Mouse (Mus musculus): ENCODE data around the gene Spata1. TPM values are rescaled to one million over a fixed set of nuclear protein-coding genes. Genes with fewer than 3 reads are reported as not detected.

Spata1 gene
- polyA plus RNA-seq, 1 experiment from 2014 or later: 6.4 TPM

DNA sequence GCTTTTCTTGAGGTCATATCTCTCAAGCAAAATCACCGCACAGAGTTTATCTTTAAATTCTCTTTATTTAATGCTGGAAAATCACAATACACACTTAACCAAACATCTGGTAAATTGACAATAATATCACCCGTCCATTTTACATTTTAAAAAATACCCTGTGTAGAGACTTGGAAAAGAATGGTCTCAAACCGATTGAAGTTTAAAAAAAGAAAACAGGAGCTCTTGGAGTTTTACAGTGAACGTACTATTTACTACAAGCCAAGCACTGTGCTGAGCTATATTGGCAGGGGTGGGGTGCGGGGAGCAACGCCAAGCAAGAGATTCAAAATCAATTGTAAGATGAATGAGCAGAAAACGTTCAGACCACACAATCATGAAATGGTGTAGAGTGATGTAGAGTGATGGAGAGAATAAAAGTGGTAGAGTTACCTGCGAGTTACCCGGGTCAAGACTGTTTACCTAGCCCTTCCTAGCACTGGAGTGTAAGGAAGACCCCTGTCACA lies 49.8 kb downstream of the Spata1 start, which contains the start of gene Ctbs:
Gene Ctbs (plus strand): TSS at position 51 of the 506 bp plus-strand sequence.
- peak within 1 kb of the TSS; percentile 54 for H3K4me3 ChIP-seq
- peak within 1 kb of the TSS; percentile 72 for H3K9ac ChIP-seq
- peak within 1 kb of the TSS; percentile 65 for H3K4me2 ChIP-seq
- no peak for ATAC-seq (ENCODE audit: low FRiP score)
- WGBS: 55% methylated on average over 9 of the region's 9 CpGs
- peak within 1 kb of the TSS; percentile 76 for H3K27ac ChIP-seq
- H3K4me1 ChIP-seq (replicated peaks): peaks cover 10% of the 10 kb centered on the region; the same call in 1 of the 2 replicates
- 0 out of 2 replicates have a peak, but pooled peaks cover 4% of the 10 kb centered on the region for H3K27me3 ChIP-seq
- peaks cover 6% of the 10 kb centered on the region; the same call in 1 of the 2 replicates for H3K36me3 ChIP-seq
- H3K9me3 ChIP-seq: no peaks in the 10 kb centered on the region

DNA sequence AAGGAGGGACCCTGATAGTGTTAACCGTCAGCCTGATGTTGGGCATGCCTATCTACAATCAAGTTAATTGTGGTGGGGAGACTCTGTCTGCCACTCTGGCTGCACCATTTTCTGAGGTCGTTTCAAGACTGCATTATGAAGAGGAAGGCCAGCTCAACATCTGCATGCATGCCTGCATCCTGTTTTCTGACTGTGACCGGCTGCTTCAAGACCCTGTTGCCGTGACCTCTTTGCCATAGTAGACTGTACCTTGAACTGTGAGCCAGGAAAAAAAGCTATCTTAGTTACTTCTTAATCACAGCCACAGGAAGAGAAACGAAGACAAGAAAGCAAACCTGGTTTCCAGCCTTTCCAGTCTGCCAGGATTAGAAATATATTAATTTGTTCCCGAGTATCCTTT lies 50.6 kb downstream of the Spata1 start:
- no peak for ATAC-seq (ENCODE audit: low FRiP score)
- Histone ChIP-seq H3K9me3 (no peaks in the 10 kb centered on the region), H3K36me3 (peaks cover 6% of the 10 kb centered on the region; the same call in 1 of the 2 replicates), H3K27ac (no peak overlapping the region), H3K4me1 (replicated peaks) (peaks cover 10% of the 10 kb centered on the region; the same call in 1 of the 2 replicates), H3K27me3 (0 out of 2 replicates have a peak, but pooled peaks cover 4% of the 10 kb centered on the region), H3K4me3 (no peak overlapping the region), H3K9ac (no peak overlapping the region), H3K4me2 (no peak overlapping the region)
- WGBS: 80% methylated on average over 6 of the region's 6 CpGs

DNA sequence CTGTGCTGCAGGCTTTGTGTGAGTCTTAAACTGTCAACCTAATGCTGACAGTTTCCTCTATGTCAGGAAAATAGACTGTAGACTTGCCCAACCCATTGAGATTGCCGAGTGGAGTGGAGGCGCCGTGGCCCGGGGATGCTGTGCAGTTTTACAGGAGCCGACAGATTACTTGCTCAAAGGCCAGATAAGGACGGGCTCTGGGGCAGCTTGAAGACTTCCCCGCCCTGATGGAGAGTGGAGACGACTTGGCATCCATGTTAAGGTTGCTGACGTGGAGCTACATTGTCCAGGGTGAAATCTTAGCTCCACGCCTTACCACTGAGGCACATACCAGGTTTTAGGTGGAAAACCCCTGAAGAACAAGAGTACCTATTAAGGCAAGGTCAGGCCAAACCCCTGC lies 51.2 kb downstream of the Spata1 start:
- Histone ChIP-seq H3K36me3 (peaks cover 6% of the 10 kb centered on the region; the same call in 1 of the 2 replicates), H3K4me1 (replicated peaks) (peaks cover 10% of the 10 kb centered on the region; the same call in 1 of the 2 replicates), H3K27ac (no peak overlapping the region), H3K27me3 (0 out of 2 replicates have a peak, but pooled peaks cover 4% of the 10 kb centered on the region), H3K4me2 (no peak overlapping the region), H3K4me3 (no peak overlapping the region), H3K9me3 (no peaks in the 10 kb centered on the region), H3K9ac (no peak overlapping the region)
- no peak for ATAC-seq (ENCODE audit: low FRiP score)
- WGBS: 92% methylated on average over 10 of the region's 10 CpGs

DNA sequence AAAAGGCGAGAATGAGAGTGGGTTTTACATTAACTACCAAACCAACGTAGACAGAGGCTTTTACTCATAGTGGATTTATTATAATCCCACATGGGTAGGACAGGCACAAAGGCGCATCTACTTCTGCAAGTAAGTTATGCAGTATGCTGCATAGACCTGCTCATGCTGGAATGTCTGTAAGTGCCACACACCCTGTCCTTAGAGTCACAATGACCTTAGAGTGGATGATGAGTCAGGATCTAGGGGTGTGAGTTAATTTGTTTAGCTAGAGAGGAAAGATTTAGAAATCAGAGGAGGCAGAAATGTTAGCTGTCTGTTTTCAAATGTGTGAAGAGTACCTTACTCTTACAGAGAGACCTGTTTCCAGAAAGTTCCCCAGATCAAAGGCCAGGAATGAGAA lies 52.0 kb downstream of the Spata1 start:
- 0 out of 2 replicates have a peak, but pooled peaks cover 4% of the 10 kb centered on the region for H3K27me3 ChIP-seq
- H3K4me3 ChIP-seq: no peak overlapping the region
- H3K9me3 ChIP-seq: no peaks in the 10 kb centered on the region
- no peak overlapping the region for H3K27ac ChIP-seq
- 95% methylated on average over 3 of the region's 3 CpGs for WGBS
- H3K4me2 ChIP-seq: no peak overlapping the region
- peaks cover 10% of the 10 kb centered on the region; the same call in 1 of the 2 replicates for H3K4me1 ChIP-seq (replicated peaks)
- no peak for ATAC-seq (ENCODE audit: low FRiP score)
- no peak overlapping the region for H3K9ac ChIP-seq
- peaks cover 6% of the 10 kb centered on the region; the same call in 1 of the 2 replicates for H3K36me3 ChIP-seq

DNA sequence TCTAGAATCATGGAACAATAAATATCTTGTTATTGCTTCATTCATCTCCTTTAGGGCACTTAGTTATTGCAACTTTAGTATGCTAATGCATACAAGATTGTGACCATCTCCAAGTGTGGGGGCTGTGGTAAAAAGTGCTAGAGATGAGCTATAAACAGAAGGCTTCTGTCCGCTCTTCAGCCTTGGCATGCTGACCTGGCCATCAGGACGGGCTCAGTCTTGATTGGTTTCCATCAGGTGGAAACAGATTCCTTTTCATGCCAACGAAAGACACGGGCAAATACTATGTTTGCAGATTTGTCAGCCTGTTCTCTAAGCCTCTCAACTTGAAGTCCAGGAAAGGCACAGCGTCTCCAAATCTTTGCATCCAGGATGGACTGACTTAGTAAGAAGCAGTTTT lies 52.4 kb downstream of the Spata1 start:
- Histone ChIP-seq H3K4me1 (replicated peaks) (peaks cover 10% of the 10 kb centered on the region; the same call in 1 of the 2 replicates), H3K4me2 (no peak overlapping the region), H3K27ac (no peak overlapping the region), H3K9ac (no peak overlapping the region), H3K4me3 (no peak overlapping the region), H3K9me3 (no peaks in the 10 kb centered on the region), H3K27me3 (0 out of 2 replicates have a peak, but pooled peaks cover 4% of the 10 kb centered on the region), H3K36me3 (peaks cover 10% of the 10 kb centered on the region; the same call in 1 of the 2 replicates)
- no peak for ATAC-seq (ENCODE audit: low FRiP score)
- WGBS: 95% methylated on average over 5 of the region's 5 CpGs

DNA sequence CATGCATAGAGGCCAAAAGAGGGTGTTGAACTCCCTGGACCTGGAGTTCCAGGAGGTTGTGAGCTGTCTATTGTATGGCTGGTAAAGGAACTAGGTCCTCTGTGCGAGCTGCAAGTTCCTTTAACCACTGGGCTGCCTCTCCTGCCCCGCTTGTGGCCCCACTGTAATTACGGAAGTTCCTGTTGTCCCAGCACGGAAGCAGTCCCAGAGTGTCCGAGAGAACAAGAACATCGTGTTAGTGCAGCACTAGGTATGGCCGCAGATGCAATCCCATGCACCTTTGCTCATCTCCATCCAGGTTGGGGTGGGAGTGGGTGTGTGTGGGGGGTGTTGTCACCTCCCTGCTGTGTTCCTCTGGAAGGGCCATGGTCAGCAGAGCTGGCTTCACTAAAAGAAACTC lies 54.7 kb downstream of the Spata1 start:
- no peak for ATAC-seq (ENCODE audit: low FRiP score)

DNA sequence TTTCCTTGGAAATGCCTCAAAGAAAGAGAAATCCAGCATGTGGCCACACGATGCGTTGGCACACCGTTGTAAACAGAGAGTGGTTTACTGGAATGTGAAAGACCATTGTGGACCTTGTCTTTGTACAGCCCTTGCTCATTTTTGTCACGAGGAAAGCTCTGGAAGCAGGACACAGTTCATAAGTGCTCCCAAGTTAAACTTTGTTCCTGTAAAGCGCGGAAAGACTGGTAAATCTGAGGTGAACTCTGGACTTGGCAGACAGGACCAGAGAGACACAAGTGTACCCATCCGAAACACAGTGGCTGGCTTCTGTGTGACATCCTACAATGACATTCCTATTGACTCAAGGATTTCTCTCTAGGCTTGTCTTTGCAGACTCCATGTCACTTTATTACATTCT lies 56.2 kb downstream of the Spata1 start:
- H3K27ac ChIP-seq: no peak overlapping the region
- no peak overlapping the region for H3K4me3 ChIP-seq
- peaks cover 25% of the 10 kb centered on the region for H3K36me3 ChIP-seq
- H3K9ac ChIP-seq: no peak overlapping the region
- H3K4me1 ChIP-seq (replicated peaks): no peaks in the 10 kb centered on the region
- 82% methylated on average over 7 of the region's 7 CpGs for WGBS
- no peak overlapping the region for H3K4me2 ChIP-seq
- H3K27me3 ChIP-seq: 0 out of 2 replicates have a peak, but pooled peaks cover 4% of the 10 kb centered on the region
- no peaks in the 10 kb centered on the region for H3K9me3 ChIP-seq
- no peak for ATAC-seq (ENCODE audit: low FRiP score)

More for the DNA sequence above, 54.7 kb downstream of the Spata1 start:
- H3K27me3 ChIP-seq: 0 out of 2 replicates have a peak, but pooled peaks cover 4% of the 10 kb centered on the region
- peaks cover 18% of the 10 kb centered on the region for H3K36me3 ChIP-seq
- H3K4me1 ChIP-seq (replicated peaks): peaks cover 1% of the 10 kb centered on the region; the same call in 1 of the 2 replicates
- no peak overlapping the region for H3K9ac ChIP-seq
- H3K9me3 ChIP-seq: no peaks in the 10 kb centered on the region
- 95% methylated on average over 7 of the region's 7 CpGs for WGBS
- no peak overlapping the region for H3K4me3 ChIP-seq
- H3K4me2 ChIP-seq: no peak overlapping the region
- no peak overlapping the region for H3K27ac ChIP-seq

DNA sequence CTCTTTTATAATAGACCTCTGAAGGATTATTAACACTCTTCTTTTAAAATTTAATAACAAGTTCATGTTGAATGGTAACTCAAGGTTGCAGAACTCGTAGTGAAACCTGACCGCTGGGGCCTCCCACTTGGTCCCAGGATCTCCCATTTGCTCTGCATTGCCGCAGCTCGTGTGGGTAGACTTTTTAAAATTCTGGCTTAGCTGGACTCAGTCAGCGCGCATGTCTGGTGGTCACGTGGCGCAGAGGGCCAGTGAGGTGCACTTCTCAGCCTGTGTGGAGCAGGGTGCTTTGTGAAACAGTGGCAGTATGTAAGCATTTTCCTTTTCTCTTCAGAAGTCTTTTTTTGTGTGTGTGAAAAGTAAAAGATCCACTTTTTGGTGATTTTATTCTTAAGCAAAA lies 56.6 kb downstream of the Spata1 start:
- H3K27me3 ChIP-seq: no peaks in the 10 kb centered on the region
- no peaks in the 10 kb centered on the region for H3K9me3 ChIP-seq
- H3K36me3 ChIP-seq: peaks cover 30% of the 10 kb centered on the region
- no peak for ATAC-seq (ENCODE audit: low FRiP score)
- no peaks in the 10 kb centered on the region for H3K4me1 ChIP-seq (replicated peaks)
- H3K4me3 ChIP-seq: no peak overlapping the region
- H3K9ac ChIP-seq: no peak overlapping the region
- WGBS: 91% methylated on average over 8 of the region's 8 CpGs
- H3K4me2 ChIP-seq: no peak overlapping the region
- H3K27ac ChIP-seq: no peak overlapping the region

DNA sequence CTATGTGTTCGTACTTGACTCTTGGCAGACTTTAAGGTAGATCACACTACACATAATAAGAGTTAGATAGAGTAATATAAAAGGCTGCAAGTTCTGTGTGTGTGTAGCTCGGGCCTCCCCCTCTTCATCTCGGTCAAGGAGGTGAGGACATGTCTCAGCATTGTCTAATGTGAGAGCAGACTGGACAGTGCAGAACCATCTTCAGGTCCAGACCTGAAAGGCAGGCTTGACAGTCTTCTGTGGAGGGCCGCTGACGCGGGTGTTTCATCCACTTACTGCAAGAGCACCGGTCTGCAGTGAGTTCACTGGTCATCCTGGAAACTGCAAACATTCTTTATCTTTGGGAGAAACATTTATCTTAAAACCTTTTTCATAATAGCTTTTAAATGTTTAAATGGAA lies 57.1 kb downstream of the Spata1 start:
- Histone ChIP-seq H3K4me3 (no peak overlapping the region), H3K4me2 (no peak overlapping the region), H3K4me1 (replicated peaks) (no peaks in the 10 kb centered on the region), H3K36me3 (peaks cover 32% of the 10 kb centered on the region), H3K9me3 (no peaks in the 10 kb centered on the region), H3K9ac (no peak overlapping the region), H3K27ac (no peak overlapping the region), H3K27me3 (no peaks in the 10 kb centered on the region)
- ATAC-seq (ENCODE audit: low FRiP score): no peak
- WGBS: 90% methylated on average over 7 of the region's 7 CpGs

DNA sequence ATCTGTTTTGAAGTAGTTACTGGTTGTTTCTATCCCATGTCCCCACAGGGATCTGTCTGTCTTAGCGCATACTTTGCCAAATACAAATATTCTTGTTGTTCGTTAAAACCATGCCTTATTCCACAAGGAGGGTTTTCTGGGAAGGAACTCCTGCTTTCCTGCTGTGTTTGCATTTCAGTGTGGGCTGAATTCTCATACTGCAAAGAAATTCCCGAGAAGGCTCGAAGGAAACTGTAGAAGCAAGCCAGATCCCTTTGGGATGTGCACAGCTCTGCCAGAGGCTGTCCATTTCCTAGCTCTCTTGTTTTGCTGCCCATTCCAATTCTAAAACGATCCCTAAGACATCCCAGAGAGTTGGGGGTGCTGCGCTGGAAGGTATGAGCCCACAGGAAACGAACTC lies 59.1 kb downstream of the Spata1 start:
- Histone ChIP-seq H3K4me2 (no peak overlapping the region), H3K27ac (no peak overlapping the region), H3K27me3 (no peaks in the 10 kb centered on the region), H3K36me3 (peaks cover 47% of the 10 kb centered on the region), H3K9me3 (no peaks in the 10 kb centered on the region), H3K4me3 (no peak overlapping the region), H3K4me1 (replicated peaks) (no peaks in the 10 kb centered on the region), H3K9ac (no peak overlapping the region)
- ATAC-seq (ENCODE audit: low FRiP score): no peak
- 86% methylated on average over 7 of the region's 7 CpGs for WGBS

DNA sequence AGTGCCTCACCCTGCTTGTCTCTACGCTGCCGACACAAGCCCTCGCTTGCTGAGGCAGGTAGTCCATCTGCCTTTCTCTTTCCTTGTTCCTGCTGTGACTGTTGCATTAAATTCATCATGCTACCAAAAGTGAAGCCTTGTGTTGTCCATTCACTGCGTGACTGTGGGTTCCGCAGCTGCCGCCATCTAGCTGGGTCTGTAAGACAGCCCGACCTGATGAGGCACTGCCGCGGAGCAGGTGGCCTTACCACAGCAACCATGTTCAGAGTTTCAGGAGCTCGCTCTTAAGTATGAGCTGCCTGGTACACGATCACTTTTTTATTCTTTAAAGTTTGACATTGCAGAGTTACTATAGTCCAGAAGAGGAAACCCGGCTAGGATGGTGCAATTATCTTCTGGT lies 59.5 kb downstream of the Spata1 start:
- no peak overlapping the region for H3K9ac ChIP-seq
- no peak overlapping the region for H3K4me2 ChIP-seq
- no peak overlapping the region for H3K4me3 ChIP-seq
- peaks cover 49% of the 10 kb centered on the region for H3K36me3 ChIP-seq
- H3K9me3 ChIP-seq: no peaks in the 10 kb centered on the region
- H3K27me3 ChIP-seq: no peaks in the 10 kb centered on the region
- no peak for ATAC-seq (ENCODE audit: low FRiP score)
- WGBS: 89% methylated on average over 12 of the region's 12 CpGs
- H3K4me1 ChIP-seq (replicated peaks): no peaks in the 10 kb centered on the region
- H3K27ac ChIP-seq: no peak overlapping the region

DNA sequence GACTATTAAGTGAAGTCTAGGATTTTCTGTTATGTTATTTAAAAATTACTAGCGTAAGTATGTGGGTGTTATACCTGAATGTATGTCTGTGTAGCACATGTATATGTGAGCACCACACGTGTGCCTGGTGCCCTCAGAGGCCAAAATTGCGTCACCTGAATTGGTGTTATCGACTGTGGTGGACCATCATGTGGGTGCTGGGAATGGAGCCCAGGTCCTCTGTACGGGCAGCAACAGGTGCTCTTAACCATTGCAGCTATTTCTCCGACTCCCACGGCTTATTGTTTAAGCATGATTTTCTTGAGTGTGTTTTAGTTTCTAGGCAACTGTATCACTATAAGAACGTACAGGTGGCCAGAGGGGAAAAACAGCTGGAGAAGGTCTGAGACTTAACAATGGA lies 63.4 kb downstream of the Spata1 start:
- no peaks in the 10 kb centered on the region for H3K4me1 ChIP-seq (replicated peaks)
- no peak overlapping the region for H3K9ac ChIP-seq
- WGBS: 93% methylated on average over 8 of the region's 8 CpGs
- H3K4me3 ChIP-seq: no peak overlapping the region
- H3K36me3 ChIP-seq: peaks cover 81% of the 10 kb centered on the region
- no peak overlapping the region for H3K27ac ChIP-seq
- H3K27me3 ChIP-seq: no peaks in the 10 kb centered on the region
- no peaks in the 10 kb centered on the region for H3K9me3 ChIP-seq
- no peak for ATAC-seq (ENCODE audit: low FRiP score)
- no peak overlapping the region for H3K4me2 ChIP-seq

DNA sequence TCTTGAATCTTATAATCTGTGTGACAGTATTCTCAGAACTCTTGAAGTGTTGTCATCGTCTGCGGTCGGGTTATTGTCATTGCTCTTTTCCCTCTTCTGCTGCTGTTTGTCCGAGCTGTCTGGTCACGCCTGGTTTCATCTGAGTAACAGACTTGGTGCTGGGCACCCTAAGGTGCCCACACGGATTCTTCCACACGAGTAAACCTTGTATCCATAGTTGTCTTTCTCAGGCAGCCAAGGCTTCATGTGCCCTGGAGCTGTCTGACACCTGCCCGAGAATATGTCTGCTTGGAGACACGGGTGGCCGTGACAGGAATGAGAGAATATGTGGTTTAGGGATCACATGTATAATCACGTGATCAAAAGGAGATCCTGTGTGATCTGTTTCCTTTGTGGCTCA lies 64.0 kb downstream of the Spata1 start:
- Histone ChIP-seq H3K27me3 (no peaks in the 10 kb centered on the region), H3K4me1 (replicated peaks) (no peaks in the 10 kb centered on the region), H3K4me3 (no peak overlapping the region), H3K4me2 (no peak overlapping the region), H3K27ac (no peak overlapping the region), H3K9ac (no peak overlapping the region), H3K36me3 (peaks cover 84% of the 10 kb centered on the region), H3K9me3 (no peaks in the 10 kb centered on the region)
- WGBS: 89% methylated on average over 11 of the region's 11 CpGs
- no peak for ATAC-seq (ENCODE audit: low FRiP score)
